Mouse (Mus musculus) gastrocnemius, postnatal 36 days (tissue): Measurements from ENCODE around the gene Fn1. TPM values are rescaled to one million over a fixed set of nuclear protein-coding genes. Genes with fewer than 3 reads are reported as not detected.
A peak's percentile ranks its signal among the peaks of the same experiment; 100 is the strongest.

Experiments
- DNase-seq, 2 experiments: peaks; one replicate each; pipeline ENCODE4 v3.0.0; 2022
- intact Hi-C: fragments of 180-260 bp; cut with DNase I; formaldehyde crosslinking; loops from one replicate; pipeline ENCODE4 v1.15.1; 2025
- total RNA-seq, 2 experiments: library from RNA; stranded (reverse); gene quantifications; 2 replicates each; pipeline ENCODE4 v1.2.3; 2021

The Fn1 gene
- total RNA-seq, 2 experiments from 2014 or later, result 64.9 to 68.6 TPM

DNA sequence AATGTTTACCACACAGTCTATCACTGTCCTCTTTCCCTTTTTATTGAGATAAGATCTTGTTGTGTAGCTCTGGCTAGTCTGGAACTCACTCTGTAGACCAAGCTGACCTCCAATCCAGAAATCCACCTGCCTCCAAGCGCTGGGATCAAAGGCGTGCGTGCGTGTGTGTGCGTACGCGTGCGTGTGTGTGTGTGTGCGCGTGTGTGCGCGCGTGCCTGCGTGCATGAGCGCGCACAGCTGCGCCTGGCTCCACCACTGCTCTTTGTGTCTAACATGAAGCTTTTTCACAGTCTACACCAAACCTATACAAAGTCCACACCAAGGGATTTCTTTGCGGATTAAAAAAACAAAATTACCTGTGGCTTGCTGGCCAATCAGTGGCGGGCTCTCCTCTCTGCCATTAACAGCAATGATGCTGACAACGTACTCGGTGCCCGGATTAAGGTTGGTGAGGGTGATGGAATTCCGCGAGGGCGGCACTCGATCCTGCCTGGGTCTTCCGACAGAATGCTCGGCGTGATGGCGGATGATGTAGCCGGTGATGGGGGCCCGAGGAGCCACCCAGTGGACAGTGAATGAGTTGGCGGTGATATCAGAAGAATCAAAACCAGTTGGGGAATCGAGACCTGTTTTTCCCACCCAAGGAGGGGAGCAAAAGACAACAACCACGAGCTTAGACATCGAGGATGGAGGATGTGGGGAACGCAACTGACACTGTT, 43.8 kb downstream of the Fn1 start:
- intact Hi-C loops, result no loop called here
- DNase-seq, result no peak

DNA sequence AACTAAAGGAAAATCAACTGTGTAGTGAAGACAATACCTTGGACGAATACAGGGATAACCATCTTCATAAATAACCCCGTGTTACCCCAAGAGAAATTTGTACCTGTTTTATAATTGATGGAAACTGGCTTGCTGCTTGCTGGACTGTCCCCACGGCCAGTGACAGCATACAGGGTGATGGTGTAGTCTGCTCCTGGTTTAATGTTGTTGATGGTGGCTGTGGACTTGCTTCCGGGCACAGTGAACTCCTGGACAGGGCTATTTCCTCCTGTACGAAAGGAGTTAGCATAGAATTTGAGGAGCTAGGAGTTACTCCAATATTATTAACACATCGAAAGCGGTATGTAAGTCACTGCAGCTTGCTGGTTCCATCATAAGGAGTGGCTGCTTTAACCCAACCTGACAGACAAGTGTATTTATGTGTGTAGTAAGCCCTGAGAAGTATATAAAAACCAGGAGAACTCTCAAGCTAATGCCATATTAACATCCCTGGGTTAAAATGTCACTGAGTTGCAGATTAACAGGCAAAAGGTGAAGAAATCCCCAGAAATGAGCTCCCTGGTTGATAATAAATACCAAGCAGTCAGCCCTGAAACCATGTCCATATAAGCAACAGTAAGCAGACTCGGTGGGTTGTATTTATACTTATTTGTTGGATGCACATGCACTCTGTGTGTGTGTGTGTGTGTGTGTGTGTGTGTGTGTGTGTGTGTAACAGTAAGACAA, 46.2 kb downstream of the Fn1 start:
- no peak for DNase-seq
- intact Hi-C loops, result no loop called here

- intact Hi-C loops, result no loop called here
- no peak for DNase-seq
Measured at GRCm38 (mm10) chr1:71605751-71606150, 47.2 kb downstream of the Fn1 start.

DNA sequence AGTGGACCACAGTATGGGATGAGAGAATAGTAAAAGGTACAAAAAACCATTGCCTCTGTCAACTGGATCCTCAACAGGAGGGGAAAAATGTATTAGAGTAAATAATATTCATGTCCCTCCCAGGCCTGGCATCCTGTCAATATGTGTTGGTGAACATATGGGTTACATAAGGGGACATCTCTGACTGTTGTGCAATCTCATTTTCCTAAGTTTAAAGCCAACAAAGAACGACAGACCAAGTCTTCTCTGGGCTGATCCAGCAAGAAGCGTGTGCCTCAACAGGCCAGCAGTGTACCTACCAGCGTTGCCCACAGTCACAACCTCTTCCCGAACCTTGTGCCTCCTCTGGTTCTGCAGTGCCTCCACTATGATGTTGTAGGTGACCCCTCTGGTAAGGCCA, 57.6 kb downstream of the Fn1 start:
- no peak for DNase-seq
- intact Hi-C loops, result no loop called here

DNA sequence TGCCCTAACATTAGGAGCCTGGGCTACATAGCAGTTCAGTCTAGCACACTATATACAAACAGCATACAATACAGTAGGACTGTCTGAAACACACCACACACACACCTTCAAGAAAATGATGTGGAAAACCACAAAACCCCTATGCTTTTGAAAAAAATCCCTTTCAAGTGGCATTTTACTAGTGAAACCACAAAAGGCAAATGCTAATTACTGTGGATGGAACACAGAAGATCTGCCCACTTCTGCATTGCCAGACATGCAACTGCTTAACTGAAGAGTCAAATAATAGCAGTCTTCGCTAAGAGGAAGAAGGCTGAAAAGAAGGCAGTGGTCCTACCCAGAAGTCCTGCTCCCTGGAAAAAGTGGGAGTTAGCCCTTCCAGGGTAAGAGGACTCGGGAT, 58.7 kb downstream of the Fn1 start:
- intact Hi-C loops, result no loop called here
- no peak for DNase-seq

- intact Hi-C loops, result no loop called here
Measured at GRCm38 (mm10) chr1:71593184-71593583, 59.8 kb downstream of the Fn1 start.

GRCm38 (mm10) chr1:71590038-71590437, 63.0 kb downstream of the Fn1 start:
- intact Hi-C loops, result no loop called here
- DNase-seq, result no peak

More at GRCm38 (mm10) chr1:71593184-71593583, 59.8 kb downstream of the Fn1 start:
- DNase-seq, result no peak

GRCm38 (mm10) chr1:71586658-71587057, 66.3 kb downstream of the Fn1 start:
- intact Hi-C loops, result no loop called here
- no peak for DNase-seq

DNA sequence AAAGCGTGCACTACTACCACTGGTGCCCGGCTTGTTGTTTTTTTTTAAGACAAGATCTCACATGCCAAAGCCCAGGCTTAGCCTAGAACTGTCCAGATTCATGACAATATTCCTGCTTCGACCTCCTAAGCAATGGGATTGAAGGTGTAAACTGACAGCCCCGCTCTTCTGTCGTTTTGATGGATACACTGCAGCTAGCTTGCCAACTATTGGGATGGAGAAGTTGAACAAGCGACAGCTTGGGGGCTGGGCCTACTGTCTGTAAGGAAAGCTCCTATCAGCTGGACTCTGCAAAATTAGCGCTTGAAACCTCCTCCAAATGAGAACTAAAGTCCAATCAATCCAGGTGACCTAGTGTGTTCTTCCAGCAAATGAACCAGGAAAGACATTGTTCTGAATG, 69.1 kb downstream of the Fn1 start:
- DNase-seq, result no peak
- intact Hi-C loops, result no loop called here

DNA sequence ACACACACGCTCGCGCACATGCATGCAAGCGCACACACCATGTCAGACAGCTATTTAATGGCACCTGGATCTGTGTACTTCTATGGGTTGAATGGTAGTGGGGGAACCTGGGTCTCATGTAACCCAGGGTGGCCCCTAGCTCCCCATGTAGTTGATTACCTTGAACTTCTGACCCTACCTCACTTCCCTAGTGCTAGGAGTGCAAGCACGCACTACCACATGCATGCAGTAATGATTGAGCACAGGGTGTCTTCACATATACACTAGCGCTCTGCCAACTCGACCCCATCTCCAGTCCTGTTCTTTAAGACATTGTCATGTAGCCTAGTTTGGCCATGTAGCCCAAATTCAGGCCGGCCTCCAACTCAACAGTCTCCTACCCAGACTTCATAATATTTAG, 69.7 kb downstream of the Fn1 start:
- no peak for DNase-seq
- intact Hi-C loops, result no loop called here

DNA sequence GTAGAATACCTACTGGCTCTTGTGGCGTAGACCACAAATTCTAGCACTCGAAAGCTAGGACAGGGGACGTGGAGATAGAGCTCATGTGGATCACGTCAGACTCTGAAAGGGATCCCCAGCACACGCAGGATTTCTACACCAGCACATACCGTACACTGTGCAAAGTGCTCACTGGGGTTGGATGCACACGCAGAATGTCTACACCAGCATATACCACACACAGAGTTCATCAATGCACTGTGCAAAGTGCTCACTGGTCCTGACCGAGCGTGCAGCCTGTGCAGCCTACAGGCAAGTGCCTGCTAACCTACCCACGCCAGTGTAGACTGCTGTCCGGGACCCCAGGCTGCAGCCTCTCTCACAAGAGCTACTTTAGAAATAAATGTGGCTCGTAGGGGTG, 72.6 kb downstream of the Fn1 start:
- no peak for DNase-seq
- intact Hi-C loops, result no loop called here

DNA sequence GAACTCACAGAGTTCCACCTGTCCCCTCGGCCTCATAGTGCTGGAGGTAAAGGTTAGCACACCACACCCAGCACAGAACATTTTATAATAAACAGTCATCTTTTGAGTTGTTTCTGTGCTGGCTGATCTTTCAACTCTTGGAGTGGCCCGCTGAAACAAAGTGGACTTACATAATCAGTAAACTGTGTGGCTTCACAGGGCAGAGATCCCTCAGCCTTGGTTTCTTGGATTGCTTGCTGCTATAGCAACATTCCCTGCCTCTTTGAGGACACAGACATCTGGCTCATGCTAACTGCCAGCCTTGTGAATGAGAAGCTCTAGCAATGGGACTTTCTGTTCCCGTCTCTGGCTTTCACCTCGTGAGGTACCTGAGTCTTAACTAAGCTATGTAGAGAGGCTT, 73.5 kb downstream of the Fn1 start:
- intact Hi-C loops, result no loop called here
- DNase-seq, result no peak

- intact Hi-C loops, result no loop called here
- no peak for DNase-seq
Measured at GRCm38 (mm10) chr1:71576837-71577236, 76.2 kb downstream of the Fn1 start.

- DNase-seq, result no peak
- intact Hi-C loops, result no loop called here
Measured at GRCm38 (mm10) chr1:71575987-71576386, 77.0 kb downstream of the Fn1 start.

DNA sequence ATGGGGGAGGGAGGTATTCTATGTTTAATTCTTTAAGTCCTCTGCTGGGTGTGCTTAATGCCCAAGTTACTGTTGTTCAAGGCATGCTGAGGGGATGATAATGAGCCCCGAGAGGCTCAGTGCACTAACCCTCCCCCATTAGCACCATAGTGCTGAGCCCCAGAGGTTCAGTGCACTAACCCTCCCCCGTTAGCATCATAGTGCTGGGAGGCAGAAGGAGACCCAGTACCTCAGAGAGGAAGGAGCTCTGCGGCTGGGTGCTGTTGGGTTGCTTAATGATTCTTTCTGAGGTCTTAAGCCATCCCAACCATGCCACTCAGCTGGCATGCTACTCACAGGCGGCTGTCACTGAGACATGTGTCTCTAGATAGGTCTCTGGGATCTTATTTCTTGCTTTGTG, 82.9 kb downstream of the Fn1 start:
- no peak for DNase-seq
- intact Hi-C loops, result no loop called here

DNA sequence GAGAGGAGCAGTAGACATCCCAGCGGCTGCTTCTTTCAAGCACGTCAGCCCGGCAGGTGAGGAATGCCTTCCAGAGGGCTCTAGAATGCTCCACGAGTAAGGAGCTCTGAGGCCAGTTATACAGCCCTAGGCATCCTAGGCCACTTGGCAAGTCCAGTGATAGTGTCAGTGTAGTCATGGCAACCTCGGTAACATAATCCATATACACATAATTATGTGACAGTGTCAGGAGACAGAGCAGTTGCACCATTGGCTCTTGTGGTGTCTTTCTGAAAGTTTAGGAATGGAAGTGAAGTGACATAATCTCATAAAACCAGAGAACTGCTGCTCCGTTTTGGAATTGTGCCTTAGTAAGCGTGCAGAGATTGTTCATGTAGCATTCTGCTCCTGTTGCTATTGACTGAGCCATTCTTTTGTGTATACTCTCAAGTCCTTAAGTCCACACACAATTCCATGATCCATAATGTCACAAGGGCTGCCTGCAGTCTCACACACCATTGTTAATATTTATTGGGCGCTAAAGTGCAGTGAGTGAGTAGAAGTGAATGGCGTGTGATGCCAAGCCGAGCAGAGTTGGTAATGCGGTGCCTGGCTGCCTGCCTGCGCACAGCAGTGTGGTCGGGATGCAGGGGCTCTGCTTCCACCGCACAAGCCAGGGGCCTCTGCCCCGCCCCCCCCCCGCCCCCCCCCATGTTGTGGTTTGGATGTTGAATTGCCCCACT, 85.0 kb downstream of the Fn1 start:
- intact Hi-C loops, result no loop called here
- DNase-seq, result no peak

DNA sequence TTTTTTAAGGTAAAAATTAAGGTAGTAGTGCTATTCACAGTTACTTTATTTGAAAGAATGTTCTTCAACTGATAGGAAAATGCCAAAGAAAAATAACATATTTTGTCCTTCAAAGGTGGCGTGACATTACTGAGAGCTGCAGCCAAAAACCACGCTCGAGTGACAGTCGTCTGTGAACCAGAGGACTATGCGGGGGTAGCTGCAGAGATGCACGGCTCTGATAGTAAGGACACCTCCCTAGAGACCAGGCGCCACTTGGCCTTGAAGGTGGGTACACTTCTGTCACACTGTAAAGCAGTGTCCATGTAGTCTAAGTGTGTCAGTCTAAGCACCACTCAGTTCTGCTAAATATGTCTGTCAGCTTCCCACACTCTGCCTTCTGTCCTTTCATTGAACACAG, 88.7 kb downstream of the Fn1 start:
- intact Hi-C loops, result no loop called here
- no peak for DNase-seq

- no peak for DNase-seq
- intact Hi-C loops, result no loop called here
Measured at GRCm38 (mm10) chr1:71560626-71561025, 92.4 kb downstream of the Fn1 start.

GRCm38 (mm10) chr1:71556688-71557612, 96.0 kb downstream of the Fn1 start, which contains the start of gene Atic:
Atic (plus strand) TSS chr1:71557150.
- intact Hi-C loops, result no loop called here
- peak; percentile 85 to 89 for DNase-seq

DNA sequence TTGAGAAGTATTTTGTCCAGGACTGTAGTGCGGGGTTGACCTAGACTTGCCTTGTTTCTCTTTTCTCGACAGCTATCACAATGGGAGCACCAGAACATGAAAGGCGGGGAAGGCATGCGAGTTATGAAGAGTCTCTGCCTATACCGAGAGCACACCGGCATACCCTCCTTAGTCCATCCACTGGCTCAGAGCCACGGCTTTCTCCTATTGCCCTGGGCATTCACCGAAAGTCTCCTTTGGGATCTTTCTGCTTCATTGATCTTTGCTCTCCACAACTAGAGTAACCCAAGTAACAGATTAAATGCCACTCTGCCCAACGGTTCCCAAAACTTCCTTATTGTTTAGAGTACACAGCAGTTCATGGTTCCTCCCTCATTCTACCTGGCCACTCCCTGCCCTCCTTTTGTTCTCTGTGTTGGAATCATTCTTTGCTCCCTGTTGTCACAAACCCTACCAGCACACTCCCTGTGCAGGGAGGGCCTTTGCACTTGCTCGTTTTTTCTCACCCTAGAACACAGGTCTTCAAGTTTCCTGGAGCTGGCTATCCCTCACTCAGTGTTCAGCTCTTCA, 102.3 kb downstream of the Fn1 start:
- intact Hi-C loops, result no loop called here
- no peak for DNase-seq
